Mouse (Mus musculus) heart, adult 11 months (tissue): Measurements from ENCODE around the gene Fbp2.
A peak's percentile ranks its signal among the peaks of the same experiment; 100 is the strongest.

Experiments used
- DNase-seq: peaks from one replicate; pipeline ENCODE4 v3.0.0; 2022

The Fbp2 gene

DNA sequence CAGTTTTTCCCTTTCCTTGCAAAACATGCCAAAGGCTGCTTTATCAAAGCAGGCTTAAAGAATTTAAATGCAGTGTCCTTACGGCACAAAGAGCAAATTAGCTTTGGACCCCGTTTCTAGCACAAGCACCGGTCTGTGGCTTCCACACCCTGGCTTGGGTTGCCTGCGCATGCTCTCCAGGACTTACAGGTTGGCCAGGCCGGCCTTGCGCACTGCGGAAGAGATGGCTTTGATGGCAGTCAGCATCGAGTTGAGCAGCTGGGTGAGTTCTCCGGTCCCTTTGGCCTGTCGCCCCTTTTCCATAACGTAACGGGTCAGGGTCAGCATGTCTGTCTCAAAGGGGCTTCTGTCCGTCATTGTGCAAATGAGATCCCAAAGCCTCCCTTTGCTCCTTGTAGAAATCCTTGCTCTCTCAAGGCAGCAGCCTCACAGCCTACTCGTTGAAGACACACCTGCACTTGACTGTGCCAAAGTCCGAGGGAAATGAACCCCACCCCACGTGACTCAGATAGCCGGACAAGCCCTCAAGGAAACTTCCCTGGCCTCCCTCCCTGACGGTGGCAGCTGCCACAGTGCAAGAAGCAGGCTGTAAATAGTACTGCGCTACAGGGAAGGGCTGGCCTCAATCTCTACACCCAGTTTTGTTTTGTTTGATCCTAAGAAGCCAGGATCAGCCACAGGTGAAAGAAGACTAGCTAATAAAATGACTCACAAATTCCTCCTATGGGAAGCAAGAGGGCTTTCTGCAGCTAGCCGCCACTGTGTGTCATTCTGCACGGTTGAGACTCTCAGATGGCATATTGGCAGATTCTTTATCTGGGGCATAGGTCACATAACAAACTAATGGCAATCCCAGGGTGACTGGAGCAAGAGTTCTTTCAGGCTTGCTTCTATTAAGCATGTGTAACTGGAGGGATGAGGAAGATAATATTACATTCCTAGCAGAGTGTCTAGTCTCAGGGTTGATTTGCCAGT, at the start of gene Fbp2:
TSS of gene Fbp2 (minus strand) at position 482 of the 975 bp plus-strand sequence.
- DNase-seq, result peak; percentile 96

DNA sequence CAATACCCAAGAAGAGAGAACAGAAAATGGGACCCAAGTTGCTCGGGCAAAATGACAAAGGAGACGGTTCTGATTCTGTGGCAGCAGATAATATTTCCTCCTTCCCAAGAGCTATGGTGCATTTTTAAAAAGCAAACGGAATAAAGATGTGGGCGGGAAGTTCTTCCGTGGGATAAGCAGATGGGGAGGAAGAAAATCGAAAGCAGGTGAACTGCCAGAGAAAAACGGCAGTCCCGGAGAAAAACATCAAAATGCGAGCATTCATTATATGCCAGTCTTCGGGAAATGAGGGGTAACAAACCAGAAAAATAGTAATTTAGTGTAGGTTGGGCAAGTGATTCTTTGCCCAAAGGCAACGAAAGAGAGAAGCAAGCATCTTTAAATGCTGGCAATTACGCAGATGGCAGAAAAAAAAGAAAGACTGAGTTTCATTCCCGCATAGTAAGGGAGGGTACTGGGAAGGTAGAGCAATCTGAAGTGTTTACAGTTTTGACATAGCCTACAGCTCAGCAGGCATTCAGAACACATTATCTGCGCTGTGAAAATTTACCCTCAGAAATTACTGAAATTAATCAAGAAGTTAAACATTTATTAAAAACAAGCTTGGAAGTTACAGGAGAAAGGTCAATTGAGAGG, 49.4 kb upstream of the Fbp2 start:
- DNase-seq, result peak; percentile 40

DNA sequence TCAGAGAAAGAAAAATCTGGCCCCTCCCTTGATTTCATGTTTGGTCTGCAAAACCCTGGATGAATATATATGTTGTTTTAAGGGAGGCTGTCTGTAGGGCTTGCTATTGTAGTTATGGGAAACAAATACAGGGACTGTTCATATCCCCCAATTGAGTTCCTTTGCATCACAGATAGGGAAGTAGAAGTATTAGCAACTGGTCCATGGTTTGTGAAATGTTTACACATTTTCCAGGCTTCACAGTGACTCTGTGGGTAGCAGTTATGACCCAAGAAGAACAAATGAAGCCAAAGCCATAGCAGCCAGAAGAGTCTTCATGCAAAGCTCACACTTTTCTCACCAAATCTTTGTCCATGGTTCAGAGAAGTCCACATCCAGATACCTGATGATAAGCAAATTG, 42.9 kb upstream of the Fbp2 start:
- DNase-seq, result peak; percentile 30

DNA sequence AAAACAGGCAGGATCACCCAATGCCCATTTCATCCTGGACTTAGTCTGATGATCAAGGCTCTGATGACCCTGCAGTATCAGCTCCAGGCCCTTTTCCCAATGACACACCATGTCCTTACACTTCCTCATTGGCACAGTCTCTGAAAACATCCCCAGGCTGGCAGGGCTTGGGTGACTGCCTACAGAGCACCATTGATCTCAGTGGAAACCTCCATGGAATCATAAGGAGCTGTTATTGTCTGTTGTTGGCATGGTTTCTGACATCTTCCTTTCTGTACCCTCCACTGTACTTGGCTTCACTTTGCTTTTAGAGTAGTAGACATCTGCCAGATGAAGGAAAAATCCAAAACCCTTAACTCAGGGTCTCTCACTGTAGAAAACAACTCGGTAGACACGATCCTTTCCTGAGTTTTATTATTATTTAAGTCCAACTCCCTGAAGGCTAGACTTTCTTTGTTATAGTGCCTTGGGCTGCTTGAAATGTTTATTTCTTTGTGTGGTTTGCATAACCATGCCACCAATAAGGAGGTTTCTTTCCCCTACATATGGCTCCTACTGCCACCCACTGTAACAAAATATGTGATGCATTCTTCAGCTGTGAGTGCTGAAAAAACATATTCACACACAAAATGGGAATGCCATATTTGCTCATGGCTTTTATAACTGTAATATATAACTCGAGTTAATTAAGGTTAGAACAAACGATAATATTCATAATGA, 39.9 kb upstream of the Fbp2 start:
- DNase-seq, result no peak

DNA sequence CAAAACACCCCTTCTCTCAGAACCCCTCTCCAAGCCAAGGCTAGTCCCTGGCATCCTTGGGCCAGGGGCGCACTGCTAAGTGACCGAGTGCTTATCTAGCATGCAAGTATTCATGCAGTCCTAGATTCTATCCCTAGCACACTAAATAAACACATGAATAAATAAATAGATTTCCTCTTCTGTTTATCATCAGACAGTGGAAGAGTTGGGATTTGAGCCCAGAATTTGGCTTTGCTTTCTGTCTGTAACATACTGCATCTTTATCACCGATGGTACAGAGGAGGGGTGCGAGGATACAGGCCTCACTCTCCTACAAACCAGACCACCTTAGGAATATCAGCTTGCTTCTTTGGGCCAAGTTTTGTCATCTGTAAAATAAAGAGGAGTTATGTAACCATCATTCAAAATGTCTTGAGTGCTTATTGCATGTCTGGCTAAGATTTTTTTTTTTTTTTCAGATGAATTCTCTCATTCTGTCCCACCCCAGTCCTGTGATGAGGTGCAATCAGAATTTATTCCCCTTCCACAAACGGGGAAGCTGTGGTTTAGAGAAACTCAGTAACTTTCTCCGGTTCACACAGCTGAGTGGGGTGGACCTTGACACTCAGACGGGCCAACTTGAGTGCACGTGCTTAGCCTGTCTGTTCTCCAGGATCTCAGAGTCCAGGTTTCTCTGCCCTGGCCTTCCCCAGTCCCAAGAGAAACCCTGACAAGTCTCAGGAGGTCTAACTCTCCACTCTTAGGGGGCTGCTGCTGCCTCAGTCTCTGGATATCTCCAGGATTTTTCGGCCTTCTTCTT, 35.0 kb upstream of the Fbp2 start:
- DNase-seq, result peak; percentile 83

DNA sequence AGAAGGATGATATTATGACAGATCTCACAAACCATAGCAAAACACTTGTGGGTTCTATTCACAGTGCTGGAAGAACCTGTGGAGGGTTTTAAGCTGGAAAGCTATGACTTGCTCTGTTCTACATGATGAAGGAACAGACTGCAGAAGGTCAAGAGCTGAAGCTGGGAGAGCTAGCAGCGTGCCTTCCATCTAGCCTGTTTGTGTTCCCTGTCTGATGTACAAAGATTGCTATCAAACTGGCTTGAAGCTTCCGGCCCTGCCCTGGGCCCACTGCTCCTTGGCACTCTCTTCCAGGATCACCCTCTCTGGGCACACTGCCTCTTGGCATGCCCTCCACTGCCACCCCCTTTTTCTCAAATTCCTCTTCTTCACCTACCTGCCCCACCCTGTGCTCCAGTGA, 31.1 kb upstream of the Fbp2 start:
- DNase-seq, result no peak

DNA sequence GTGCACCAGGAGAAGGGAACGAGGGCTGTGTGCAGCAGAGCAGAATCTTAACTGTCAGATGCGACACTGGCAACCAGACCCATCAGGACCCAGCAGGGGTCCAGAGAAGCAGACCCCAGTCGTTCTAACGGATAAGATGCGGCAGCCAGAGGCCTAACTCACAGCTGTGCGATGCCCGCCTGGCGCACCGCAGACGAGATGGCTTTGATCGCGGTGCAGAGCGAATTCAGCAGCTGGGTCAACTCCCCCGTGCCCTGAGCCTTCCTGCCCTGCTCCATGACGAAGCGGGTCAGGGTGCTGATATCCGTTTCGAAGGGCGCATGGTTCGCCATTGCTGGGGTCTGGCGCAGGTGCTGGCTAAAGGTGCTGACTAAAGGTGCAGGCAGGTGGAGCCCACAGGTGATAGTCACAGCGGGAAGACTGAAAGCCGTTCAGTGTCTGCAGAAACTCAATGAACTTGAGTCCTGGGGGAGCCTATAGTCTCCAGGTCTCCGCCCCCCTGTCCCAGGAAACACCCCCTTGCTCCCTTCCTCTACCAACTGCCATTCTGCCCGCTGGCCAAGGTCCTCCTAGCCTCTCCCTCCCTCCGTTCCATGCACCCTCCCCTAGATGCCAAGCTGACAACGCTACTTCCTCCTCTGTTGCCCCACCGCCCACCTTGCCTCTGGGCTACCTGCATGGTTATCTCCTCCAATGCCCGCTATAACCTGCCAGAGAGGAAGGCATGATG, 29.7 kb upstream of the Fbp2 start, which contains the start of gene Fbp1:
TSS of gene Fbp1 (minus strand) at position 571 of the 730 bp plus-strand sequence.
- peak; percentile 84 for DNase-seq

DNA sequence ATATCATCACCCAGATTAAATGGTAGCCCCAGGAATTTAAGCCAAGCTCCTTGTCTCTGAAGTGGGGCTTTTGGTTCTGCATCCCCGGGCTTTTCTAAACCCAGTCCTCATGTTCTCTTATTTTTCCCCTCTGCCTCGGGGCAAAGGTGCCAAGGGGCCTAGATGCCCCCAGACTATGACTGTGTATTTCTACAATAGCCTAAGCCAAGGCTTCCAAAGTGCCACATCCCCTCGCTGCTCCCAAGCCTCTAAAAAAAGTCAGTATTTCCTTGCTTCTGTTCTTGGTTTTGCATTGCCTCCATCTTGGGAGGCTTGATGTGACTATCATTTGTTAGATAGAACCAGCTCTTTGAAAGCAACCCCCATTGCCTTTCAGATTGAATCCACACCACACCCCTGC, 26.3 kb upstream of the Fbp2 start:
- DNase-seq, result peak; percentile 61

DNA sequence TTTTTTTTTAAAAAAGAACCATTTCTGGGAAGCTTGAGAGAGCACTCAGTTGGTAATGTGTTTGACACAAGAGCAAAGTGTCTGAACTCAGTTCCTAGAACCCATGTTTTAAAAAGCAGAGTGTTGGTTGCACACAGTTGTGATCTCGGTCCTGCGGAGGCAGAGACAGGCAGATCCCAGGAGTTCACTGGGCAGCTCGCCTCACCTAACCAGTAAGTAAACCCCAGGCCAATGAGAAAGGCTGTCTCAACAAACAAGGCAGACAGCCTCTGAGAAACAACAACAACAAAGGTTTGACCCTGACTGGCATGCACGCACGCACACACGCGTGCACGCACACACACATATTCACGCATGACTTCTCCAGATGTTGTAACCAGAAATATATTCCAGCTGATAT, 25.7 kb upstream of the Fbp2 start:
- peak; percentile 36 for DNase-seq

DNA sequence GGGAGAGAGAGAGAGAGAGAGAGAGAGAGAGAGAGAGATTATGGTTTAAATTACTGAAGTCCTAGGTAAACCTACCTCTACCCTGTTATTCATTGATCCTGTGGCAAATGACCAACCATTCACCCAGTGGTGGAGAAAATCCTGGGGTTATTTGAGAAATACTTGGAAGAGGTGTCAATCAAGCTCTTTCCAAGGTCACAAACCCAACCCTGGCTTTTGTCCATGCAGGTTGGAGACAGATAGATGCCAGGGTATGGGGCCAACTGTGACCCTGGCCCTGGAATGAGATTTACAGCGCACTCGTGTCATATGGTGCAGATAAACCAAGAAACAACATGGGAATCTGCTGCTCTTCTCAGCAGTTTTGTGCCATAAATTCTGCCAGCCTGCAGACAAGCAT, 25.2 kb upstream of the Fbp2 start:
- DNase-seq, result peak; percentile 78

DNA sequence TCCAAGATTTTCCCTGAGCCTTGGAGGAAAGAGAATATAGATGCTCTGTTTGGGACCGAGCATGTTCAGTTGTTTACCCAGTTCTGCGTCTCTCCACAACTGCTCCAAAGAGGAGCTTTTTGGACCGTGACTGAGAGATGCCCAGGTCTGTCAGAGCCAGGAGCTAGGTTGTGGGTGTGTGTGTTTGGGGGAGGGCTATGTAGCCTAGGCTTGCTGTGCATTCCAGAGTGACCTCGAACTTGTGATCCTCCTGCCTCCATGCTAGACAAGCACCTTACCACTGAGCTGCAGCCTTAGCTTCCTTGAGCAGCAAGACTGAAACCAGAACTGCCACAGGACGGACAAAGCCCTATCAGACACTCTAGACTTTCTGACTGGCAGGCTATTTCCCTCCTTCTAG, 24.6 kb upstream of the Fbp2 start:
- DNase-seq, result peak; percentile 70

DNA sequence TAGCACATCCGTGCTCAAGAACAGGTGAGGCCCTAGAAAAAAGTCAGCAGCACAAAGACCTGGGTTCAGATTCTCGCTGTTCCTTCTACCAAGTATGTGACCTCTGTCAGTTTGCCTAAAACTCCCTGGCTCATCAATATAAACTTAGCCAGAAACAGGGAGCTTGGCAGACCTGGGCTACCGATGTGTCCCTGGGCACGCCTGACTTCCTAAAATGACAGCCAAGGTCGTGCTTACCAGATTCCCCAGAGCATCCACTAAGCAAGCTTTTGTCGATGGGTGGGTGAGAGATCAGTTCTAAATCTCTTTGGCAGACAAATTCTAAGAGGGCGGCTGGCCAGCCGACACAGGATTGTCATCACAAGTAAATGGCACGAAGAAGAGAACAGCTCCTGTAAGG, 23.1 kb upstream of the Fbp2 start:
- DNase-seq, result peak; percentile 78

DNA sequence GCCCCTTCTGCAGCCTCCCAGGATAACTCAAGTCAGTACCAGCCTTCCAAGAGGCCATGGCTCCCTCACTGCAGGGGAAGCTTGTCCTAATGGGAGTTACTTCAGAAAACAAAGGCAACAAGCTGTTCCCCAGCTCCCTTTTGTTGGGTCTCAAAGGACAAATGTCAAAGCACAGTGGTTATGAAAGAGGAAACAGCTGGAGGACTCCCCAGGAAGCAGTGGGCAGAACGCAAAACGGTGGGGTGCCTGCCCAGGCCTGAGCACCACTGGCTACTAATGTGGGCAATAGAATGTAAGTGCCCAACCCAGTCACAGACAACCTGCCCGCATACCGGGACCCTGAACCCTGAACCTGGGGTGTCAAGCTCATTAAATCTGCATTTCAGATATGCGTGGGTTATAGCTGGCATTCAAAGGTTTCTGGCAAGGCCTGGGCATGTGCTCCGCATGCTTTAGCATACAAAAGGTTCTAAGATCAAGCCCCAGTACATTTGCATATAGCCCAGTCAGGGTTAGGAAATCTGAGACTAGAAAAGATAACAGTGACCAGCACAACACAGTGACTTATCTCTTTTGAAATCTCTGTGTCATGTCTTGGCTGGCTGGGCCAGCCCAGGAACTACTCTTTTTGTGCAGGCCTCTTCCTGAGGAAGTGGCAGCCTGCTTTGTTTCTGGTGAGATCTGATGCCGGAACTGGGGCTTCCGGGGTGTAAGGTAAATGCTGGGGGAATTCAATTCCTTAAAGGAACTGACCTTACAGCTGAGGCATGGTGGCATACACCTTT, 21.8 kb upstream of the Fbp2 start:
- peak; percentile 95 for DNase-seq

DNA sequence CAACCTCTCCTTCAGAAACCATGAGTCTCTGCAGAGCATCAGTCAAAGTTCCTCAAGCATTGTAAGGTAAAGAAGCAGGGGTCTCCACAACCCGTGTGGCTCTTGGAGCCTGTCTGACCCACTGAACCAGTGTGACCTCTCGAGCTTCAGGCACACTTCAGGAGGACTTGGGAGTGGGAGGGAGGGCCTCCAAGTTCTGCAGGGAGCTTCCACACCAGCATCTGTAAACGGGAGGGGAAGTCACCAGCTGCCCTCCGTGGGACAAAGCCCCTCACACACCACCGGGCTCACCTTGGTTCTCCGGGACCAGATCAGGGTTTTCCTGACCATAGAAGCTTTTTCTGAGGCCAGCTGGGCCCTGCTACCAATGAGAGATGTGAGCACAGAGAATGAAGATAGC, 21.2 kb upstream of the Fbp2 start:
- DNase-seq, result peak; percentile 85

DNA sequence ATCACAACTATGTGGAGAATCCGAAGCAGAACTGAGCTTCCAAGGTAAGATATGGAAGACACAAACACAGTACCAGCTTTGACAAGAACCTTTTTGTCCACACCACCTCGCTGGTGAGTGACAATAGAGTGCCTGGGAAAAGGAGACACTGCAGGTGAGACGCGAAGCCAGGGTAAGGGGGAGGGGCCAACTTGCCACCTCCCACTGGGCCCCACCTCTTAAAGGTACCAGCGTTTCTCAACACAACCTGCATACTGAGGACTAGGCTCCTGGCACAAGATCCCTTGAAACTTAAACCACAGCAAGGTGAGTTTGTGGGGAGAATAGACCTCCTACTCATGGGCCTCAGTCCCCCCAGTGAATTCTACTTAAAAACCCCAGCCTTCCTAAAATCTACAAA, 19.0 kb upstream of the Fbp2 start:
- peak; percentile 86 for DNase-seq

DNA sequence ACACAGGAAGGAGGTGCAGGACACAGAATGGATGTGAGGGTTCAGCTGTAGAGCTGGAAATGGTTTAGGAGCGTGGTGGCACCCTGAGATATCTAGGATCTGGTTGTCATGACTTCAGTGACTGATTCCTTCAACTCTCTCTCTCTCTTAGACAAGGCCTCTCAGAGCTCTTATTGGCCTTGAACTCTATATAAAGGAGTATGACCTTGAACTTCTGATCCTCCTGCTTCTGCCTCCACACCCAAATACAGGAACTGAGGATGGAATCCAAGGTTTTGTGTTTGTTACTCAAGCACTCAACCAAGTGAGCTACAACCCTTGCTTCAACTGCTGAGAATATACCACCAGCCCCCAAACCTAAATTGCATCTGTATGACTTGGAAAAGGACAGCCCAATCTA, 17.9 kb upstream of the Fbp2 start:
- no peak for DNase-seq

DNA sequence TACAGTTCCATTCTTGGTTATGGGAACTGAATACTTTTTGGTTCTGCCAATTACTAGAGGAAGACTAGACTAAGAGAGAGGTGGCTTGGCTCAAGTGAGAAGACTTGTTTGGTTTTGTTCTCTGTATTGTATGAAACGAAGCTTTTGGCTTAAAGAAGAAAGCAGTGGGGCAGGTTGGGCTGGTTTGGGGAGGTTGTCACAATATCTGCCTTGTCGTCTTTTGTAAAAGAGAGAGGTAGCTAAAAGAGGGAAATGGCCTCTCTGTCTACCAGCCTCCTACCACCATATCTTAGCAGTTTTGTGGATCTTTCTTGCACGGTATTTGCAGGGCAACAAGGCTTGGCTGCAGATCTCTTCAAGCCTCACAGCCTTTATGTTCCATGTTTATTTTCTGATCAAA, 14.0 kb upstream of the Fbp2 start:
- DNase-seq, result no peak

DNA sequence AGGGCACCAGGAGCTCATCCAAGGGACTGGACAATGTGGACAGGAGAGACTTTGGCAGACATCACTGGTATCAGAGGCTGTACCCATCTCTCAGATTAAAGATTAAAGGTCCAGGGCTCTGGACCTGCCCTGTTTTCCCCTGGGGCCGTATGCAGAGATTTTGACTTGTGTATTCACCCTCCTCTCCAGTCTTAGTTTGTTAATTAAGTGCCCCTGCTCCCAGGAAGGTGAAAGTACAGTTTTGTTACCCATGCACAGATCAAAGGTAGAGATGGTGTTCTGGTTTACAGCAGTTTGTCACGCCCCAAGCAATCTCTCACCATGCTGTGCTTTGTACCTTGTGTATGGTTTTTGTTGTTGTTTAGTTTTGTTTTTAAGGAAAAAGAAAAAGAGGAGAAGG, 12.4 kb upstream of the Fbp2 start:
- no peak for DNase-seq

DNA sequence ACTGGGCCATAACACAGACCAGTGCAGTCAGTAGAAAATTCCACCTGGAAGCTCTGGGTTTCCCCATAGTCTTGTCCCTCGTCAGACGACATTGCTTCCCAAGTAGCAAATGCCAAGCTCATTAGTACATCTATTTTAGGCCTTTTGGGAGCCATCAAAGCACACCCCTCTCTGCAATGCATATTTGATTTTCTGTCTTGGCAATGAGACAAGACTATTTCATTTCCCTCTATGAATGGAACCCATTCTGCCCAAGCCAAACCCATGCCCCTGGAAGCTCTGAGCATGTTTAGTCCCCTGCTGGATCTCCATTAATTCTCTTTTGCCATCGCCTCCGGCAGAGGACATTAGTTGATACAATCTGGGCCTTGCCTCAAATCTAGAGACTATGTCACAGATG, 8.6 kb upstream of the Fbp2 start:
- no peak for DNase-seq

DNA sequence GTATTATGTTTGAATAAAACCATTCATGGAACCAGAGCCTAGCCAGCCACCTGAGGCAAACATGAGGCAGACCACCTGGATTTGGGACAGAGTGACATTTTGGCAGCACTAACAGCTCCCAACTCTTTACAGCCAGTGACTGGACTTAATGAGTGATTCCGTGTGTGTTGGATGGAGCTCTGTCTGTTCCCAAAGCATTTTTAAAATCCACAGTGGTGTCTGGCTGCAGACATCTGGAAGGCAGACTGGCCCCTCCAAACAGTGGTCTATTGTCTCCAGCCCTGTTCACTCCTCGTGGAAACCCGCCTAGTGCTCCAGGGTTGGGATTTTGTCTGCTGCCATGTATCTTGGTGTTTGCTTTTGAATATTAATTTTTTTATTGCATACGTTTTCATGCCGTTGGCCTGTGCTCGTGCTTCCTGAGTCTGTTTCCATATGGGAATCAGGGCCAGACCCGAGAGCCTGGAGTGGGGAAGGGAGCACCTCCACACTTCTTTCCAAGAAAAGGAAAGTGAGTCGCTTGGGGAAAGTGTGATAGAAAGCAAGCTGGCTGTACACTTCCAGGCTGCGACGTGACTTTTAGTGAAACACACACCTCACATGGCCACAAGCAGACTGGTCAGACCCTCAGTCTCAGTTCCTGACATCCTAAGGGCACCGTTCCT, 7.6 kb upstream of the Fbp2 start:
- no peak for DNase-seq

DNA sequence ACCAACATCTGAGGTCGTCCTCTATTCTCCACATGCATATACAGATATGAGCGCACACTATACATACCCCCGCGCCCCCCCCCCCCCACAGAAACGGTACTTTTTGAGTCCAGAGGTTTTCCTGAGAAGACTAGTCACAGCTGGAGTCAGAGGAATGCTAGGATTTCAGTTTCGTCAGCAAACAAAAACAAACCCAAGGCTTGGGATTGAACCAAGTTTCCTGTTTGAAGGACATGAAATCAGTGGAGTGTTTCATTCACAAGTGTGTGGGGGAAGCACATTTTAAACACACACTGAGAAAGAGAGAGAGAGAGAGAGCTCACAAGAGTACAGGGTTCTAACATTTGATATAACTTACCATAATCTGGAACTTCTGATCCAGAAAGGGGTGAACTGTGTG, 5.5 kb upstream of the Fbp2 start:
- no peak for DNase-seq
